Mouse (Mus musculus): ENCODE measurements around the gene Tmem192. TPM values are rescaled to one million over a fixed set of nuclear protein-coding genes. Genes with fewer than 3 reads are reported as not detected.
"Not testable (repeated sequence)": the region's sequence is repeated elsewhere in the genome, so short reads cannot be mapped to it uniquely, and the experiment has no call there.

The Tmem192 gene
- total RNA-seq, 1 experiment from 2014 or later = 16.9 TPM

DNA sequence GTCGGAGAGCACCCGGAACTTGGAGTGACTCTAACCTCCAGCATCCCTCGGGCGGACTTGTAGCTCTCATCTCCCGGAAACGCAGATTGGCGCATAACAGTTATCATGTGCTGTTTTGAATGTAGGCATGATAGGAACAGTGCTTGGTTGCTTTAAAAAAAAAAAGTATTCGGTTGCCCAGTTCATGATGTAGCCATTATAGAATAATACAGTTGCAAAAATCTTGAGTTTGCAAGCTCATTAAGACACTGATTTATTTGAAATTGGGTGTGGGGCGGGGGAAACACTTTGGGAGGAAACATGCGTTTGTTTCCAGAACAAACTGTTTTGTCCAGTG lies 681 bp downstream of the Tmem192 start:
- no peak for ATAC-seq (replicated peaks in 1 of 2; ENCODE audit: insufficient read depth in 1 of 2, low FRiP score in 2 of 2, low TSS enrichment in 1 of 2, low read depth in 1 of 2, poor library complexity in 2 of 2, severe bottlenecking in 2 of 2)

DNA sequence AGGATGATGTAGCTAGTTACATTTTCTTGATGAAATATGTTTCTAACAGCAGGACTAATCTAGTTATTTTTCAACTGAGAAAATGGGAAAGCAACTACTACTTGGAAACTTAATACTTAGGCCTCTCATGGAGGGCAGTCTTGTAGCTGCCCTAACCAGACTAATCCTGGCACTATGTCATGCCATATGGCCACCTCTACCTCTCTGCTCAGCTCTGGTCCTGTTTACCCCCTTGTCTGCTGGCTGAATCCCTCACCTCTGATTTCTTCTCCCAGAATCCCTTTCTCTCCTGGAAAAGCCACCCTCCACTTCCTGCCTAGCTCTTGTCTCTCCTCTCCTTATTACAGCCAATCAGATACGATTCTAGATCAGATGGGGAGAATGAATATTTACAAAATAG lies 1.4 kb downstream of the Tmem192 start:
- ATAC-seq (replicated peaks in 1 of 2; ENCODE audit: insufficient read depth in 1 of 2, low FRiP score in 2 of 2, low TSS enrichment in 1 of 2, low read depth in 1 of 2, poor library complexity in 2 of 2, severe bottlenecking in 2 of 2) = no peak

DNA sequence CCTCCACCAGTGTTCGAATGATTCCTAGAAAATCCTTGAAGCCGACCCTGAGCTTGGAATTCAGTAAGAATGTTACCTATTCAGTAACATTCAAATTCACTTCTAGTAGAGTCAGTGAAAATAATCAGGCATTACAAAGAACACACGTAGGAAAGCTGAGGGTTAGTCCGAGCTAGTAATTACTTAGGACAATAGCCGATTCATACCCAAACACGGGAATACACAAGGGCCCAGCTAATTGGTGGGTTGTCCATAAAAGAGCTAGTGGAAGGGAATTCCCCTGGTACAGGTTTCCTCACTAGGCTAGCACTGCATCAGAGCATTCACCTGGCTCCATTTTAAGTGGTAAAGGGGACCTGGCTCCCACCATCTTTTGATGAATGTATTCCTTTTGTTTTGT lies 5.1 kb downstream of the Tmem192 start:
- no peak for ATAC-seq (replicated peaks in 1 of 2; ENCODE audit: insufficient read depth in 1 of 2, low FRiP score in 2 of 2, low TSS enrichment in 1 of 2, low read depth in 1 of 2, poor library complexity in 2 of 2, severe bottlenecking in 2 of 2)

DNA sequence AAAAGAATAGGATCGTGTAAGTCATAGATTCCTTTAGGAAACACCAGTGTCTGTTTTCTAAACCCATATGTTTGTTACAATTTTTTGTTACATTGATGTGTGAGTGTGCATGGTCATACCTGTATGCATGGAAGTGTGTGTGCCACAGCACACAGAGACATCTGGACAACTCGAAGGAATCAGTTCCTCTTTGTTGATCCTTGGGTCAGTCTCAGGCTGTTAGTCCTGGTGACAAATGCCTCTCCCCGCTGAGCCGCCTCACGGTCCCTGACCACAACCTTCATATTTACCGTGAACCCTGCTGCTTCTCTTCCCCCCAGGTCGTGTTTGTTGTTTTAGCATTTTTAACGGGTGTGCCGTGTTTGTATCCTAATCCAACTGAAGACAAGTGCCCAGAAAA lies 12.0 kb downstream of the Tmem192 start:
- no peak for ATAC-seq (replicated peaks in 1 of 2; ENCODE audit: insufficient read depth in 1 of 2, low FRiP score in 2 of 2, low TSS enrichment in 1 of 2, low read depth in 1 of 2, poor library complexity in 2 of 2, severe bottlenecking in 2 of 2)

DNA sequence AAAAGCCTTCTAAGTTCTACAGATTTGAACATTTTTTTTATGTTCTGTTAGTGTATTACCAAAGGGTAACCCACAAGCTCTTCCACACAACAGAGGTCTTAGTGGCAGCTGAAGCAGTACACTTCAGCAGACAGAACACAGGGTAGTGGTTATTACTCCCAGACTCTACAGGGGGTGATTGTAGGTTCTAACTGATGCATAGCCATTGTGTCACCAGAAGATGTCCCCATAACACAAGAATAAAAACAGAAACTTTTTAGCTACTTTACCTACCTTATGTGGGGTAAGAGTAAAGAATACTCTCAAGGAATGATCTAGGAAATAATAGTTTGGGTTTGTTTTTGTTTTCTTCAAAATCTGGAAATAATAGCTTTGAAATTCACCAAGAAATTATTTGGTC lies 15.9 kb downstream of the Tmem192 start:
- ATAC-seq (replicated peaks in 1 of 2; ENCODE audit: insufficient read depth in 1 of 2, low FRiP score in 2 of 2, low TSS enrichment in 1 of 2, low read depth in 1 of 2, poor library complexity in 2 of 2, severe bottlenecking in 2 of 2) = peak; percentile 37 to 60; a peak in 2 of 4 replicates

DNA sequence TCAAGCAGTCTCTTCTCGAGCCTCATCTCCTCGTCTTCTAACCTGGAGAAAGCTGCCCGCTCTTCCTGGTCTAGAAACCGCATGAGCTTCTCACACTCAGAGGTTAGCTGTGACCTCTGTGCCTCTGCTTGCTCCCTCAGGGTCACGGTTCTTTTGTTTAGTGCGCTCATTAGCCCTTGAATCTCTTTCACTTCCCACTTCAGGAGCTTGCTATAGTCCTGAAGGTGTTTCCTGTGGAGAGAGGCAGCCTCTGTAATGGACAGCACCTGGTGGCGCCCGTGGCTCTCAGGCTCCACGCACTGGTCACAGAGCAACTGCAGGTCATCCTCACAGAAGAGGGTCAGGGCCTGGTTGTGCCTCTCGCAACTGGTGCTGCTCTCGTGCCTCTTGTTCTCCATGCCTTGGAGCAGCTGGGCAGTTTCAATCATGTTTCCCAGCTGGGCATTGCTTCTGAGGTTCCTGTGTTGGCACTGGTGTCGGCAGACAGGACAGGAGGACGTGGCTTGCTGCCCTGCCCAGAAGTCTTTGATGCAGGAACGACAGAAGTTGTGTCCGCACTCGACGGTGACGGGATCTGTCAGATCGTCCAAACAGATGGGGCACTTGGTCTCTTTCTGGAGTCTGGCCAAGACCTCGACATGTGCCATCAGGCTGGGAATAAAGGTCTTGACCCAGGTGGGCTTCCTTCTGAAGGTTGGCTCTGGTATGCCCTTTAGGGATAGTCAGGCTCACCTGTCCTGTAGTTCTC lies 36.3 kb downstream of the Tmem192 start:
- ATAC-seq (replicated peaks in 1 of 2; ENCODE audit: insufficient read depth in 1 of 2, low FRiP score in 2 of 2, low TSS enrichment in 1 of 2, low read depth in 1 of 2, poor library complexity in 2 of 2, severe bottlenecking in 2 of 2) = no peak

DNA sequence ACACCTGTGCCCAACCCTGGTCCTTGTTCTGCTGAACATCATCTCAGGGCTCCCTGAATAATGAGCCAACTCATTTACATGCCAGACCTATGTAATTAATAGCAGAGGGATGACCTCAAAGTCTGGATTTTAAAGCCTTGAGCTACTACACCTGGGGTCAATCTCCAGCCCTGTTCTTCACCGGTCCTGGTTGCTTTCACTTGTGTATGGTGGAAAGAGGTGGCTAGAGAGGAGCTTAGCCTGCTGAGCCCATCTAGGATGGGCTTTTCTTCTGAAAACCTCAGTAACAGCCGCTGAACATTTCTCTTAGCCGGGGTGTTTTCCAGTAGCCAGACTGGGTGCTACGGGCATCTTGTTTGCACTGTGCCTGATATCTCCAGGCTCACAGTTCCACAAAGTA lies 40.7 kb downstream of the Tmem192 start, which contains the start of gene Trim75:
Gene Trim75 (minus strand): TSS at position 101 of the 400 bp plus-strand sequence.
- ATAC-seq (replicated peaks in 1 of 2; ENCODE audit: insufficient read depth in 1 of 2, low FRiP score in 2 of 2, low TSS enrichment in 1 of 2, low read depth in 1 of 2, poor library complexity in 2 of 2, severe bottlenecking in 2 of 2) = no peak

DNA sequence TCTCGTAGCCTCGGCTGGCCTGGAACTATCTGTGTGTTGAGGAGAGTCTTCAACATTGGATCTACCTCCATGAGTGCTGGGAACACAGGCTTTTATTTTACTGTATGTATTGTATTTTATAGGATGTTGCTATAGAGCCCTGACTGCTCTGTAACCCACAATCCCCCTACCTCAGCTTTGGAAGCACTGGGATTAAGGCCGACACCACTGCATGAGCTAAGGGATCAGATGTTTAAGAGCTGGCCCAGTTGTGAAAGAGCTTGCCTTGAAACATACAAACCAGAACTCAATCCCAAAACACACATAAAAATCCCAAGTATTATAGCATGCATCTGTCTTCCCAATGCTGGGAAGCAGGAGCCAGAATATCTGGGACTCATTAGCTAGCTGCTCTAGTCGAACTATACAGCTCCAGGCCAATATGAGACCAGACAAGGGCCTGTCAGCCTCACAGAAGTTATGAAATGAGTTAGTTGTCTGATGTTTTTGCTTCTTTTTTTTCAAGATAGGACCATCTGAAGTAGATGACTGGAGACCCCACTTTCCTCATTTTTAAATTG lies 51.9 kb downstream of the Tmem192 start:
- no peak for ATAC-seq (replicated peaks in 1 of 2; ENCODE audit: insufficient read depth in 1 of 2, low FRiP score in 2 of 2, low TSS enrichment in 1 of 2, low read depth in 1 of 2, poor library complexity in 2 of 2, severe bottlenecking in 2 of 2)

DNA sequence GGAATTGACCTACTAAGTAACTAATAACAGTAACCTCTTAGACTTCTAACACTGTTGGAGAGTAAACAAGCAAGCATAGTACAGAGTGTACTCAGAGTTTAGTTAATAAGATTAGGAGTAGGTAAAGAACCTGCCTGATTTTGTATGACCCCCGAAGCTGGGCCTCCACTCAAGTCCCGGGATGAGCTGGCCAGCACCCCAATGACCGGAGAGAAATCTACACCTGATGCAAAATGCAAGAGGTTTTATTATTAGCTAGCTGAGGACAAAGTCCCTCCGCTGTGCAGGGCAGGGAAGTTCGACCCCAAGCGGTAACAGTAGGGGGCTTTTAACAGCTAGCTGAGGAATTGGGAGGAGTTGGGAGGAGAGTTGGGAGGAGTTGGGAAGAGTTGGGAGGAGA lies 60.6 kb downstream of the Tmem192 start:
- not testable (repeated sequence) for ATAC-seq (replicated peaks in 1 of 2; ENCODE audit: insufficient read depth in 1 of 2, low FRiP score in 2 of 2, low TSS enrichment in 1 of 2, low read depth in 1 of 2, poor library complexity in 2 of 2, severe bottlenecking in 2 of 2)

DNA sequence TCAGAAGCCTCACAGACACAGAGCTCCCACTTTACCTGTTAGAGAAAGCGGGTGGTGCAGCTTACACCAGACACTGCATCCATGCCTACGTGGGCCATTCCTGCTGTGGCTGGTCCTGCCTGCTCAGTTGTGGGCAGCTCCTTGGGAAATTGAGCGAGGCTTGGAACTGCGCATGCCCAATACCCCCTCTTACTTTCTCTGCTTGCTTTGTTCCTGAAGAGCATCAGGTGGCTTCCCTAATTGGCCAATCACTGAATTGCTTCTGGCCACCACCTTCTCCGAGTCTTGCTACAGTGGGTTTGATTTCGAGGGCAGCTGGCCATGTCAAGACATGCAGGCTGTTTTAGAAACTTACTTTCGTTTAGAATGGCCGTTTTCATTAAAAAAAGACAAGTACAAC lies 71.4 kb downstream of the Tmem192 start, which contains the start of the genes Trim61 and Trim60:
Gene Trim61 (minus strand): TSS at position 101 of the 400 bp plus-strand sequence.
Gene Trim60 (minus strand): TSS at position 162 of the 400 bp plus-strand sequence.
- ATAC-seq (replicated peaks in 1 of 2; ENCODE audit: insufficient read depth in 1 of 2, low FRiP score in 2 of 2, low TSS enrichment in 1 of 2, low read depth in 1 of 2, poor library complexity in 2 of 2, severe bottlenecking in 2 of 2) = no peak

Other genes starting within 250 kb of the Tmem192 start
- 72.7 and 85.3 TPM in 2 replicates for gene Msmo1, start 213.4 kb upstream of the Tmem192 start, total RNA-seq (2017)
- 20.2 and 21.3 TPM in 2 replicates for gene Klhl2, start 97.2 kb upstream of the Tmem192 start, total RNA-seq (2017)
- gene Trim75, start 40.6 kb downstream of the Tmem192 start, total RNA-seq (2017) = not detected in 2 replicates
- not detected in 2 replicates for gene Trim61, start 71.3 kb downstream of the Tmem192 start, total RNA-seq (2017)
- not detected in 2 replicates for gene Trim60, start 71.4 kb downstream of the Tmem192 start, total RNA-seq (2017)
- gene Apela, start 90.2 kb downstream of the Tmem192 start, total RNA-seq (2017) = not detected in 2 replicates
- gene Gm10663, start 127.8 kb downstream of the Tmem192 start, total RNA-seq (2017) = not detected in 2 replicates
- not detected in 2 replicates for gene BC030870, start 182.4 kb downstream of the Tmem192 start, total RNA-seq (2017)